Mouse (Mus musculus): ENCODE measurements around the gene Elovl5. TPM values are rescaled to one million over a fixed set of nuclear protein-coding genes. Genes with fewer than 3 reads are reported as not detected.

Elovl5 gene
- polyA plus RNA-seq, 1 experiment = 23.6 TPM

GRCm38 (mm10) chr9:77926911-77927310 is 9.7 kb downstream of the Elovl5 start:
- no peak for DNase-seq (ENCODE audit: low read depth, low spot score)
- WGBS = 90% methylated on average over 5 of the region's 5 CpGs

- no peak for DNase-seq (ENCODE audit: low read depth, low spot score)
- WGBS = 35% methylated on average over 6 of the region's 6 CpGs
Observed at GRCm38 (mm10) chr9:77927431-77927830, 10.3 kb downstream of the Elovl5 start.

- WGBS = 82% methylated on average over 4 of the region's 4 CpGs
- DNase-seq (ENCODE audit: low read depth, low spot score) = no peak
Observed at GRCm38 (mm10) chr9:77928769-77929168, 11.6 kb downstream of the Elovl5 start.

GRCm38 (mm10) chr9:77929296-77929695 is 12.1 kb downstream of the Elovl5 start:
- DNase-seq (ENCODE audit: low read depth, low spot score) = no peak
- 96% methylated on average over 5 of the region's 5 CpGs for WGBS

GRCm38 (mm10) chr9:77930036-77930859 is 13.1 kb downstream of the Elovl5 start:
- 72% methylated on average over 10 of the region's 10 CpGs for WGBS
- no peak for DNase-seq (ENCODE audit: low read depth, low spot score)

GRCm38 (mm10) chr9:77930860-77931184 is 13.7 kb downstream of the Elovl5 start:
- DNase-seq (ENCODE audit: low read depth, low spot score) = no peak
- WGBS = 43% methylated on average over 4 of the region's 4 CpGs

- DNase-seq (ENCODE audit: low read depth, low spot score) = no peak
- 85% methylated on average over 5 of the region's 5 CpGs for WGBS
Observed at GRCm38 (mm10) chr9:77931740-77932139, 14.6 kb downstream of the Elovl5 start.

GRCm38 (mm10) chr9:77935818-77936611 is 18.9 kb downstream of the Elovl5 start:
- DNase-seq (ENCODE audit: low read depth, low spot score) = no peak
- WGBS = 64% methylated on average over 10 of the region's 10 CpGs

GRCm38 (mm10) chr9:77937875-77938274 is 20.7 kb downstream of the Elovl5 start:
- WGBS = 57% methylated on average over 11 of the region's 11 CpGs
- no peak for DNase-seq (ENCODE audit: low read depth, low spot score)

- WGBS = 36% methylated on average over 13 of the region's 13 CpGs
- DNase-seq (ENCODE audit: low read depth, low spot score) = no peak
Observed at GRCm38 (mm10) chr9:77938761-77939553, 21.8 kb downstream of the Elovl5 start.

GRCm38 (mm10) chr9:77939554-77939920 is 22.4 kb downstream of the Elovl5 start:
- 37% methylated on average over 5 of the region's 5 CpGs for WGBS
- DNase-seq (ENCODE audit: low read depth, low spot score) = no peak

- DNase-seq (ENCODE audit: low read depth, low spot score) = no peak
- WGBS = 65% methylated on average over 6 of the region's 6 CpGs
Observed at GRCm38 (mm10) chr9:77941058-77941457, 23.9 kb downstream of the Elovl5 start.

GRCm38 (mm10) chr9:77941836-77942235 is 24.7 kb downstream of the Elovl5 start:
- WGBS = 89% methylated on average over 9 of the region's 9 CpGs
- no peak for DNase-seq (ENCODE audit: low read depth, low spot score)

GRCm38 (mm10) chr9:77942411-77942810 is 25.2 kb downstream of the Elovl5 start:
- WGBS = 88% methylated on average over 10 of the region's 10 CpGs

GRCm38 (mm10) chr9:77943316-77943715 is 26.2 kb downstream of the Elovl5 start:
- WGBS = 81% methylated on average over 2 of the region's 2 CpGs
- DNase-seq (ENCODE audit: low read depth, low spot score) = no peak

More at GRCm38 (mm10) chr9:77942411-77942810, 25.2 kb downstream of the Elovl5 start:
- DNase-seq (ENCODE audit: low read depth, low spot score) = no peak

- DNase-seq (ENCODE audit: low read depth, low spot score) = no peak
- 90% methylated on average over 3 of the region's 3 CpGs for WGBS
Observed at GRCm38 (mm10) chr9:77944195-77944594, 27.0 kb downstream of the Elovl5 start.

- 53% methylated on average over 6 of the region's 6 CpGs for WGBS
- DNase-seq (ENCODE audit: low read depth, low spot score) = no peak
Observed at GRCm38 (mm10) chr9:77945792-77946666, 28.9 kb downstream of the Elovl5 start.

- no peak for DNase-seq (ENCODE audit: low read depth, low spot score)
- WGBS = 34% methylated on average over 2 of the region's 2 CpGs
Observed at GRCm38 (mm10) chr9:77948214-77948613, 31.1 kb downstream of the Elovl5 start.

- 60% methylated on average over 7 of the region's 7 CpGs for WGBS
- DNase-seq (ENCODE audit: low read depth, low spot score) = no peak
Observed at GRCm38 (mm10) chr9:77949753-77950268, 32.6 kb downstream of the Elovl5 start.

Measured in large intestine, adult 2 months (tissue).